Mouse (Mus musculus): ENCODE results near the gene Trpm5. TPM values are rescaled to one million over a fixed set of nuclear protein-coding genes. Genes with fewer than 3 reads are reported as not detected.

Trpm5 gene
- polyA plus RNA-seq, 1 experiment from 2014 or later = 4.4 TPM

- H3K27ac ChIP-seq (replicated peaks in 1 of 2; ENCODE audit: control insufficient read depth in 1 of 2, insufficient read depth in 1 of 2, low read depth in 2 of 2, low read length in 2 of 2) = no peak overlapping the region
- ATAC-seq (ENCODE audit: insufficient number of reproducible peaks, insufficient read depth, low FRiP score, low read depth) = no peak
- whole genome bisulfite sequencing = 49% methylated on average over 2 of the region's 2 CpGs
Measured at GRCm38 (mm10) chr7:143062704-143063103, 31.7 kb downstream of the Trpm5 start.

DNA sequence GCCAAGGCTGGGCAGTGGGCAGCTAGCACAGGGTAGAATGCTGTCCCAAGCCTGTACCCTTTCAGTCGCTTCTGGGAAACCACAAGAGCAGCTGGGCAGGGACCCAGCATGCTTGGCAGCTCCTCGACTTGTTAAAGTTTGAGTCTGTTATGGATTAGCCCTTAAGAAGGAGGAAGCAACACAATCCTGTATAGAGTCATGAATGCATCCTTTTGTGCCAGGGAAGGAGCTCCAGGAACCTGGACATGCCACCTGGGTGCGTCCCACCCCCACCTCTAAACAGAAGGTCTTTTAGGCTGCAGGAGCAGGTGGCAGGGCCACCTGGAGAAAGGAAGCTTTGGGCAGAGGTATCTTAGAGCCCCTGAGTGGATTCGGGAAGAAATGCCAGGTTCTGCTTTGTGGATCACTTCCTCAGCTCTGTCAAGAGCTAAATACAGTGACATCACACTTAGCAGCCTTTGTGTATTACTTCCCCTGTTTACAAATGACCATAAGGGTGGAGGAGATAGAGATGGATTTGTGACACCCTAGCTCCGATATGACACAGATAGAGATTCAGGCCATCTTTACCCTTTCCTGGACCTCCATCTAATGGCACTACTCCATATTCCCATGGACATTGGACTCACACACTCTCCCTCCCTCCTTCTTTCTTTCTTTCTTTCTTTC lies 35.1 kb downstream of the Trpm5 start:
- Histone ChIP-seq H3K27ac (replicated peaks in 1 of 2; ENCODE audit: control insufficient read depth in 1 of 2, insufficient read depth in 1 of 2, low read depth in 2 of 2, low read length in 2 of 2) (peak overlapping the region; percentile 94 to 99), H3K4me3 (ENCODE audit: control insufficient read depth in 1 of 2, insufficient read depth in 1 of 2, low read depth in 1 of 2, low read length in 2 of 2) (no peak overlapping the region), H3K36me3 (ENCODE audit: control insufficient read depth, insufficient read depth, low read length) (peaks cover 81% of the 10 kb centered on the region), H3K4me1 (ENCODE audit: control insufficient read depth in 2 of 2, insufficient read depth in 2 of 2, low read length in 2 of 2) (peaks cover 53 to 70% of the 10 kb centered on the region in 2 experiments), H3K9ac (ENCODE audit: low read length) (peak overlapping the region; percentile 67), H3K9me3 (ENCODE audit: control insufficient read depth, low read length) (no peaks in the 10 kb centered on the region), H3K27me3 (ENCODE audit: control insufficient read depth, insufficient read depth, low read length) (no peaks in the 10 kb centered on the region), H3K4me2 (ENCODE audit: low read length) (peak overlapping the region; percentile 92)
- ATAC-seq (ENCODE audit: insufficient number of reproducible peaks, insufficient read depth, low FRiP score, low read depth) = no peak
- WGBS = 50% methylated on average over 5 of the region's 5 CpGs

More at GRCm38 (mm10) chr7:143062704-143063103, 31.7 kb downstream of the Trpm5 start:
- peaks cover 20 to 40% of the 10 kb centered on the region in 2 experiments for H3K4me1 ChIP-seq (ENCODE audit: control insufficient read depth in 2 of 2, insufficient read depth in 2 of 2, low read length in 2 of 2)
- no peaks in the 10 kb centered on the region for H3K27me3 ChIP-seq (ENCODE audit: control insufficient read depth, insufficient read depth, low read length)
- no peak overlapping the region for H3K4me3 ChIP-seq (ENCODE audit: control insufficient read depth in 1 of 2, insufficient read depth in 1 of 2, low read depth in 1 of 2, low read length in 2 of 2)
- H3K9me3 ChIP-seq (ENCODE audit: control insufficient read depth, low read length) = no peaks in the 10 kb centered on the region
- H3K9ac ChIP-seq (ENCODE audit: low read length) = no peak overlapping the region; the same call in 1 of the 2 replicates
- H3K36me3 ChIP-seq (ENCODE audit: control insufficient read depth, insufficient read depth, low read length) = peaks cover 86% of the 10 kb centered on the region
- H3K4me2 ChIP-seq (ENCODE audit: low read length) = no peak overlapping the region

GRCm38 (mm10) chr7:143058221-143058697 lies 36.2 kb downstream of the Trpm5 start:
- ATAC-seq (ENCODE audit: insufficient number of reproducible peaks, insufficient read depth, low FRiP score, low read depth) = peak; percentile 62
- peaks cover 72% of the 10 kb centered on the region for H3K36me3 ChIP-seq (ENCODE audit: control insufficient read depth, insufficient read depth, low read length)
- 5% methylated on average over 5 of the region's 5 CpGs for WGBS
- peak overlapping the region; percentile 92 for H3K4me2 ChIP-seq (ENCODE audit: low read length)
- H3K27ac ChIP-seq (replicated peaks in 1 of 2; ENCODE audit: control insufficient read depth in 1 of 2, insufficient read depth in 1 of 2, low read depth in 2 of 2, low read length in 2 of 2) = peak overlapping the region; percentile 94 to 99
- H3K4me3 ChIP-seq (ENCODE audit: control insufficient read depth in 1 of 2, insufficient read depth in 1 of 2, low read depth in 1 of 2, low read length in 2 of 2) = peak overlapping the region; percentile 13 to 14; a peak in 3 of 4 replicates
- no peaks in the 10 kb centered on the region for H3K27me3 ChIP-seq (ENCODE audit: control insufficient read depth, insufficient read depth, low read length)
- H3K4me1 ChIP-seq (ENCODE audit: control insufficient read depth in 2 of 2, insufficient read depth in 2 of 2, low read length in 2 of 2) = peaks cover 55 to 73% of the 10 kb centered on the region in 2 experiments
- peak overlapping the region; percentile 67 for H3K9ac ChIP-seq (ENCODE audit: low read length)
- H3K9me3 ChIP-seq (ENCODE audit: control insufficient read depth, low read length) = no peaks in the 10 kb centered on the region

DNA sequence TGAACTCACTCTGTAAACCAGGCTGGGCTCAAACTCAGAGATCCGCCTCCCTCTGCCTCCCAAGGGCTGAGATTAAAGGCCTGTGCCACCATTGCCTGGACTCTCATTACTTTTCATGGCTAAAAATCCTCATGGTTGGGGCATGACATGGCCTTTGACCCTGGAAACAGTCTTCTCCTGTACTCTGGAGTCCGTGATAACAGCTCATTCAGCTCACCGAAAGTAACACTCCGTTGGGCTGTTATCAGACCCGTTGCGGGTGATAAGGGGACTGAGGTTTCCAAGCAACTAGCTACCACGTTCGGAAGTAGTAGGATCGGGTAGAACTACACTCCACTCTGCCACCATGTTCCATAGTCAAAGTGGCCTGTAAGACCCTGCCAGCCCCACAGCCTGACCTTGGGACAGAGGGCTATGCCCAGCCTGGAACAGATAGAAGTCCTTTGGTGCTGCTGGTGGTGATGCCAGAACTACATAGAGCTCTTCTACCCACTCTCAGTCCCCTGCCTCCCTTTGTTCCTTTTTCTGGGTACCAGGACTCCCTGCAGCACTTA lies 36.7 kb downstream of the Trpm5 start:
- H3K4me1 ChIP-seq (ENCODE audit: control insufficient read depth in 2 of 2, insufficient read depth in 2 of 2, low read length in 2 of 2) = peaks cover 55 to 73% of the 10 kb centered on the region in 2 experiments

GRCm38 (mm10) chr7:143057023-143057422 lies 37.4 kb downstream of the Trpm5 start:
- ATAC-seq (ENCODE audit: insufficient number of reproducible peaks, insufficient read depth, low FRiP score, low read depth) = no peak
- H3K9me3 ChIP-seq (ENCODE audit: control insufficient read depth, low read length) = no peaks in the 10 kb centered on the region
- H3K4me3 ChIP-seq (ENCODE audit: control insufficient read depth in 1 of 2, insufficient read depth in 1 of 2, low read depth in 1 of 2, low read length in 2 of 2) = peak overlapping the region in 1 of 2 experiments; percentile 14; a peak in 1 of 4 replicates
- peaks cover 60% of the 10 kb centered on the region for H3K36me3 ChIP-seq (ENCODE audit: control insufficient read depth, insufficient read depth, low read length)
- 47% methylated on average over 5 of the region's 5 CpGs for WGBS
- H3K9ac ChIP-seq (ENCODE audit: low read length) = peak overlapping the region; percentile 67
- H3K4me1 ChIP-seq (ENCODE audit: control insufficient read depth in 2 of 2, insufficient read depth in 2 of 2, low read length in 2 of 2) = peaks cover 52 to 75% of the 10 kb centered on the region in 2 experiments
- H3K27me3 ChIP-seq (ENCODE audit: control insufficient read depth, insufficient read depth, low read length) = no peaks in the 10 kb centered on the region
- H3K27ac ChIP-seq (replicated peaks in 1 of 2; ENCODE audit: control insufficient read depth in 1 of 2, insufficient read depth in 1 of 2, low read depth in 2 of 2, low read length in 2 of 2) = peak overlapping the region; percentile 94 to 99
- peak overlapping the region; percentile 92 for H3K4me2 ChIP-seq (ENCODE audit: low read length)

More for the DNA sequence above, 36.7 kb downstream of the Trpm5 start:
- no peak for ATAC-seq (ENCODE audit: insufficient number of reproducible peaks, insufficient read depth, low FRiP score, low read depth)
- 8% methylated on average over 9 of the region's 9 CpGs for WGBS
- Histone ChIP-seq H3K27ac (replicated peaks in 1 of 2; ENCODE audit: control insufficient read depth in 1 of 2, insufficient read depth in 1 of 2, low read depth in 2 of 2, low read length in 2 of 2) (peak overlapping the region; percentile 94 to 99), H3K9me3 (ENCODE audit: control insufficient read depth, low read length) (no peaks in the 10 kb centered on the region), H3K4me2 (ENCODE audit: low read length) (peak overlapping the region; percentile 92), H3K36me3 (ENCODE audit: control insufficient read depth, insufficient read depth, low read length) (peaks cover 67% of the 10 kb centered on the region), H3K27me3 (ENCODE audit: control insufficient read depth, insufficient read depth, low read length) (no peaks in the 10 kb centered on the region), H3K9ac (ENCODE audit: low read length) (peak overlapping the region; percentile 67), H3K4me3 (ENCODE audit: control insufficient read depth in 1 of 2, insufficient read depth in 1 of 2, low read depth in 1 of 2, low read length in 2 of 2) (peak overlapping the region; percentile 13 to 14; a peak in 2 of 4 replicates)

GRCm38 (mm10) chr7:143055499-143056186 lies 38.8 kb downstream of the Trpm5 start:
- Histone ChIP-seq H3K9me3 (ENCODE audit: control insufficient read depth, low read length) (no peaks in the 10 kb centered on the region), H3K4me1 (ENCODE audit: control insufficient read depth in 2 of 2, insufficient read depth in 2 of 2, low read length in 2 of 2) (peaks cover 56 to 74% of the 10 kb centered on the region in 2 experiments)
- 55% methylated on average over 11 of the region's 11 CpGs for WGBS

GRCm38 (mm10) chr7:143055001-143055400 lies 39.4 kb downstream of the Trpm5 start:
- peak overlapping the region; percentile 92 for H3K4me2 ChIP-seq (ENCODE audit: low read length)
- peak overlapping the region; percentile 100 for H3K9ac ChIP-seq (ENCODE audit: low read length)
- peaks cover 60 to 73% of the 10 kb centered on the region in 2 experiments for H3K4me1 ChIP-seq (ENCODE audit: control insufficient read depth in 2 of 2, insufficient read depth in 2 of 2, low read length in 2 of 2)
- 58% methylated on average over 3 of the region's 3 CpGs for whole genome bisulfite sequencing
- H3K36me3 ChIP-seq (ENCODE audit: control insufficient read depth, insufficient read depth, low read length) = peaks cover 39% of the 10 kb centered on the region
- H3K9me3 ChIP-seq (ENCODE audit: control insufficient read depth, low read length) = no peaks in the 10 kb centered on the region
- ATAC-seq (ENCODE audit: insufficient number of reproducible peaks, insufficient read depth, low FRiP score, low read depth) = no peak
- no peaks in the 10 kb centered on the region for H3K27me3 ChIP-seq (ENCODE audit: control insufficient read depth, insufficient read depth, low read length)
- peak overlapping the region; percentile 13 to 99 for H3K27ac ChIP-seq (replicated peaks in 1 of 2; ENCODE audit: control insufficient read depth in 1 of 2, insufficient read depth in 1 of 2, low read depth in 2 of 2, low read length in 2 of 2)
- peak overlapping the region; percentile 67 to 100 for H3K4me3 ChIP-seq (ENCODE audit: control insufficient read depth in 1 of 2, insufficient read depth in 1 of 2, low read depth in 1 of 2, low read length in 2 of 2)

More at GRCm38 (mm10) chr7:143055499-143056186, 38.8 kb downstream of the Trpm5 start:
- peak overlapping the region; percentile 92 for H3K4me2 ChIP-seq (ENCODE audit: low read length)
- H3K36me3 ChIP-seq (ENCODE audit: control insufficient read depth, insufficient read depth, low read length) = peaks cover 46% of the 10 kb centered on the region
- ATAC-seq (ENCODE audit: insufficient number of reproducible peaks, insufficient read depth, low FRiP score, low read depth) = no peak
- H3K27ac ChIP-seq (replicated peaks in 1 of 2; ENCODE audit: control insufficient read depth in 1 of 2, insufficient read depth in 1 of 2, low read depth in 2 of 2, low read length in 2 of 2) = peak overlapping the region; percentile 25 to 99; a peak in 3 of 4 replicates
- peak overlapping the region; percentile 100 for H3K9ac ChIP-seq (ENCODE audit: low read length)
- H3K27me3 ChIP-seq (ENCODE audit: control insufficient read depth, insufficient read depth, low read length) = no peaks in the 10 kb centered on the region
- H3K4me3 ChIP-seq (ENCODE audit: control insufficient read depth in 1 of 2, insufficient read depth in 1 of 2, low read depth in 1 of 2, low read length in 2 of 2) = peak overlapping the region; percentile 67 to 100
